Mouse (Mus musculus): ENCODE measurements around the gene Bloc1s2. TPM values are rescaled to one million over a fixed set of nuclear protein-coding genes. Genes with fewer than 3 reads are reported as not detected.

Bloc1s2 gene
- total and polyA plus RNA-seq, 3 experiments = 92.4 to 115 (median 96.3) TPM

DNA sequence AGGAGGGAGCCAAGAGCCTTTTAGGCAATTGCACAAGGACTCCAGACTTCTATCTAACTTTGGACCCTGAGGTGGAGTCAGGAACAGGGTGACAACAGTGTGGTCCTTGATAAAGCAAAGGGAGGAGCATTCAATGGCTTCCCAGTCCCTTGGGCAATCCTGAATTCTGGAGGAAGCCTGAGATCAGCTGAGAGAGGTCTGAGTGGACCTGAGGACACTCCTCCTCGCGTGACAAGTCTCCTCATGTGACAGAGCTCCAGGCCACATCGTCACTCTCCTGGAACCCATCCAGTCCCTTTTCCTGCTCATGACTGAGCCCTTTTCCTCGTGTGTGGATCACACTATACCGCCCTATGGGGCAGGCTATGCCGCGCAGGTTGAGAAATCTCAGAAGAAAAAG lies 47.7 kb upstream of the Bloc1s2 start:
- dilution Hi-C loops (cut with MboI; ENCODE audit: extremely low pct_ligation_motif_present, extremely low pct_unique_long_range_greater_than_20kb, low sequenced_read_pairs) = no loop called here
- Histone ChIP-seq H3K27ac (ENCODE audit: insufficient read depth, low read depth) (no peak overlapping the region), H3K9ac (ENCODE audit: insufficient read depth, low read depth) (no peak overlapping the region), H3K4me2 (ENCODE audit: insufficient read depth, low read depth, poor library complexity, severe bottlenecking) (no peak overlapping the region), H3K79me2 (replicated peaks; ENCODE audit: control insufficient read depth, extremely low read depth, insufficient read depth, poor library complexity, severe bottlenecking) (no peaks in the 10 kb centered on the region), H3K4me3 (replicated peaks in 1 of 3; ENCODE audit: low read depth in 2 of 3, low read length in 2 of 3, poor library complexity in 1 of 3) (no peak overlapping the region), H3K27me3 (replicated peaks) (peaks cover 28% of the 10 kb centered on the region), H3K36me3 (replicated peaks in 1 of 2; ENCODE audit: control insufficient read depth in 1 of 2, insufficient read depth in 1 of 2, low read length in 1 of 2) (no peaks in the 10 kb centered on the region), H3K9me3 (replicated peaks; ENCODE audit: low read length) (no peaks in the 10 kb centered on the region), H3K4me1 (ENCODE audit: control insufficient read depth in 1 of 2, insufficient read depth in 2 of 2) (peaks cover 2 to 3% of the 10 kb centered on the region in 2 experiments; a peak in 2 of 4 replicates)
- in situ Hi-C loops (cut with MboI; ENCODE audit: low pct_ligation_motif_present, low pct_unique_long_range_greater_than_20kb, low sequenced_read_pairs) = no loop called here
- no peak for TF ChIP-seq JUND (conservative IDR thresholded peaks at IDR 0.05; ENCODE audit: low read depth, low read length)
- TF ChIP-seq CHD1 (IDR thresholded peaks at IDR 0.05; ENCODE audit: low read depth, low read length) = no peak
- no peak for DNase-seq (ENCODE audit: extremely low read depth)

- no peak within 1 kb of the TSS for H3K4me2 ChIP-seq (ENCODE audit: insufficient read depth, low read depth, poor library complexity, severe bottlenecking)
- TF ChIP-seq ETS1 (conservative IDR thresholded peaks at IDR 0.05; ENCODE audit: low read depth, low read length) (no peak), GABPA (IDR thresholded peaks at IDR 0.05; ENCODE audit: insufficient replicate concordance, low read depth, low read length) (no peak), PAX5 (IDR thresholded peaks at IDR 0.05; ENCODE audit: low read length) (no peak), ZC3H11A (IDR thresholded peaks at IDR 0.05; ENCODE audit: low read depth, low read length) (no peak), ZKSCAN1 (IDR thresholded peaks at IDR 0.05; ENCODE audit: borderline replicate concordance, low read depth, low read length) (no peak)
- no peak for DNase-seq (ENCODE audit: extremely low read depth)
- peaks cover 32% of the 10 kb centered on the region for H3K27me3 ChIP-seq (replicated peaks)
- no peak within 1 kb of the TSS for H3K4me3 ChIP-seq (replicated peaks in 1 of 3; ENCODE audit: low read depth in 2 of 3, low read length in 2 of 3, poor library complexity in 1 of 3)
- H3K36me3 ChIP-seq (replicated peaks in 1 of 2; ENCODE audit: control insufficient read depth in 1 of 2, insufficient read depth in 1 of 2, low read length in 1 of 2) = no peaks in the 10 kb centered on the region
- H3K9me3 ChIP-seq (replicated peaks; ENCODE audit: low read length) = no peaks in the 10 kb centered on the region
- dilution Hi-C loops (cut with MboI; ENCODE audit: extremely low pct_ligation_motif_present, extremely low pct_unique_long_range_greater_than_20kb, low sequenced_read_pairs) = no loop called here
- in situ Hi-C loops (cut with MboI; ENCODE audit: low pct_ligation_motif_present, low pct_unique_long_range_greater_than_20kb, low sequenced_read_pairs) = no loop called here
- H3K9ac ChIP-seq (ENCODE audit: insufficient read depth, low read depth) = no peak within 1 kb of the TSS
- no peak within 1 kb of the TSS for H3K27ac ChIP-seq (ENCODE audit: insufficient read depth, low read depth)
- no peaks in the 10 kb centered on the region for H3K79me2 ChIP-seq (replicated peaks; ENCODE audit: control insufficient read depth, extremely low read depth, insufficient read depth, poor library complexity, severe bottlenecking)
- H3K4me1 ChIP-seq (ENCODE audit: control insufficient read depth in 1 of 2, insufficient read depth in 2 of 2) = peaks cover 2 to 3% of the 10 kb centered on the region in 2 experiments; a peak in 2 of 4 replicates
Observed at GRCm38 (mm10) chr19:44192342-44192741, 46.1 kb upstream of the Bloc1s2 start, which contains the start of gene Pkd2l1. TSS of gene Pkd2l1 (minus strand) at chr19:44192442.

- dilution Hi-C loops (cut with MboI; ENCODE audit: extremely low pct_ligation_motif_present, extremely low pct_unique_long_range_greater_than_20kb, low sequenced_read_pairs) (no loop called here), in situ Hi-C loops (cut with MboI; ENCODE audit: low pct_ligation_motif_present, low pct_unique_long_range_greater_than_20kb, low sequenced_read_pairs) (no loop called here)
- H3K9ac ChIP-seq (ENCODE audit: insufficient read depth, low read depth) = no peak overlapping the region
- no peak overlapping the region for H3K4me2 ChIP-seq (ENCODE audit: insufficient read depth, low read depth, poor library complexity, severe bottlenecking)
- no peak for TF ChIP-seq ELF1 (IDR thresholded peaks at IDR 0.05; ENCODE audit: low read depth, low read length)
- no peak for TF ChIP-seq ZKSCAN1 (IDR thresholded peaks at IDR 0.05; ENCODE audit: borderline replicate concordance, low read depth, low read length)
- no peak for TF ChIP-seq PAX5 (IDR thresholded peaks at IDR 0.05; ENCODE audit: low read length)
- no peak for TF ChIP-seq CHD1 (IDR thresholded peaks at IDR 0.05; ENCODE audit: low read depth, low read length)
- TF ChIP-seq JUND (conservative IDR thresholded peaks at IDR 0.05; ENCODE audit: low read depth, low read length) = no peak
- TF ChIP-seq ZNF384 (IDR thresholded peaks at IDR 0.05; ENCODE audit: low read depth, low read length) = no peak
- TF ChIP-seq MAFK (IDR thresholded peaks at IDR 0.05; ENCODE audit: insufficient replicate concordance, low read length) = no peak
- no peak for TF ChIP-seq CTCF (conservative IDR thresholded peaks at IDR 0.05 in 1 of 2, IDR thresholded peaks at IDR 0.05 in 1 of 2; ENCODE audit: low read depth in 2 of 2, low read length in 2 of 2)
- no peak for TF ChIP-seq USF2 (conservative IDR thresholded peaks at IDR 0.05; ENCODE audit: low read depth, low read length)
- TF ChIP-seq MXI1 (IDR thresholded peaks at IDR 0.05; ENCODE audit: low read depth, low read length) = no peak
- no peak for TF ChIP-seq MAX (IDR thresholded peaks at IDR 0.05; ENCODE audit: low read length)
- TF ChIP-seq ZC3H11A (IDR thresholded peaks at IDR 0.05; ENCODE audit: low read depth, low read length) = no peak
- no peak for TF ChIP-seq NRF1 (IDR thresholded peaks at IDR 0.05; ENCODE audit: low read depth, low read length)
- no peak for TF ChIP-seq HCFC1 (IDR thresholded peaks at IDR 0.05; ENCODE audit: low read depth, low read length)
- TF ChIP-seq KAT2A (IDR thresholded peaks at IDR 0.05; ENCODE audit: insufficient replicate concordance, low read length) = no peak
- TF ChIP-seq MYC (IDR thresholded peaks at IDR 0.05; ENCODE audit: low read depth, low read length) = no peak
- TF ChIP-seq MAZ (IDR thresholded peaks at IDR 0.05; ENCODE audit: low read depth, low read length) = no peak
- no peak for TF ChIP-seq SMC3 (IDR thresholded peaks at IDR 0.05; ENCODE audit: low read depth, low read length)
- no peaks in the 10 kb centered on the region for H3K9me3 ChIP-seq (replicated peaks; ENCODE audit: low read length)
- no peaks in the 10 kb centered on the region for H3K79me2 ChIP-seq (replicated peaks; ENCODE audit: control insufficient read depth, extremely low read depth, insufficient read depth, poor library complexity, severe bottlenecking)
- peaks cover 31% of the 10 kb centered on the region for H3K27me3 ChIP-seq (replicated peaks)
- no peak for DNase-seq (ENCODE audit: extremely low read depth)
- no peaks in the 10 kb centered on the region for H3K36me3 ChIP-seq (replicated peaks in 1 of 2; ENCODE audit: control insufficient read depth in 1 of 2, insufficient read depth in 1 of 2, low read length in 1 of 2)
- no peak overlapping the region for H3K27ac ChIP-seq (ENCODE audit: insufficient read depth, low read depth)
- H3K4me1 ChIP-seq (ENCODE audit: control insufficient read depth in 1 of 2, insufficient read depth in 2 of 2) = no peaks in the 10 kb centered on the region
- H3K4me3 ChIP-seq (replicated peaks in 1 of 3; ENCODE audit: low read depth in 2 of 3, low read length in 2 of 3, poor library complexity in 1 of 3) = no peak overlapping the region
Observed at GRCm38 (mm10) chr19:44189056-44189455, 42.8 kb upstream of the Bloc1s2 start.
